Mouse (Mus musculus) macrophage (primary cell): ENCODE results near the gene Hoxc5. TPM values are rescaled to one million over a fixed set of nuclear protein-coding genes. Genes with fewer than 3 reads are reported as not detected.

Experiments
- H3K27ac ChIP-seq: fragments of 350-480 bp; formaldehyde crosslinking; 2 replicates; pipeline ENCODE4 v1.9.0; 2021
- H3K36me3 ChIP-seq: fragments of 350-480 bp; formaldehyde crosslinking; 2 replicates; pipeline ENCODE4 v1.9.0; 2021; ENCODE audit errors: inconsistent target
- H3K4me3 ChIP-seq: fragments of 350-480 bp; formaldehyde crosslinking; 2 replicates; pipeline ENCODE4 v1.9.0; 2021; ENCODE audit errors: inconsistent target
- H3K79me2 ChIP-seq: fragments of 350-480 bp; formaldehyde crosslinking; 2 replicates; pipeline ENCODE4 v1.9.0; 2021; ENCODE audit errors: inconsistent target
- WGBS: methylation state at CpG from one replicate; pipeline ENCODE4 v1.1.7; 2026; ENCODE audit warnings: inconsistent platforms; ENCODE audit not compliant: missing documents; 5-methylcytosine and 5-hydroxymethylcytosine counted together
- polyA plus RNA-seq: library from polyadenylated mRNA; stranded (reverse); fragments of 250-400 nt; gene quantifications from 3 replicates; pipeline ENCODE4 v1.2.4, GENCODE M21; 2018; ENCODE audit warnings: inconsistent platforms

Hoxc5 gene
- polyA plus RNA-seq, 1 experiment from 2014 or later, result not detected

DNA sequence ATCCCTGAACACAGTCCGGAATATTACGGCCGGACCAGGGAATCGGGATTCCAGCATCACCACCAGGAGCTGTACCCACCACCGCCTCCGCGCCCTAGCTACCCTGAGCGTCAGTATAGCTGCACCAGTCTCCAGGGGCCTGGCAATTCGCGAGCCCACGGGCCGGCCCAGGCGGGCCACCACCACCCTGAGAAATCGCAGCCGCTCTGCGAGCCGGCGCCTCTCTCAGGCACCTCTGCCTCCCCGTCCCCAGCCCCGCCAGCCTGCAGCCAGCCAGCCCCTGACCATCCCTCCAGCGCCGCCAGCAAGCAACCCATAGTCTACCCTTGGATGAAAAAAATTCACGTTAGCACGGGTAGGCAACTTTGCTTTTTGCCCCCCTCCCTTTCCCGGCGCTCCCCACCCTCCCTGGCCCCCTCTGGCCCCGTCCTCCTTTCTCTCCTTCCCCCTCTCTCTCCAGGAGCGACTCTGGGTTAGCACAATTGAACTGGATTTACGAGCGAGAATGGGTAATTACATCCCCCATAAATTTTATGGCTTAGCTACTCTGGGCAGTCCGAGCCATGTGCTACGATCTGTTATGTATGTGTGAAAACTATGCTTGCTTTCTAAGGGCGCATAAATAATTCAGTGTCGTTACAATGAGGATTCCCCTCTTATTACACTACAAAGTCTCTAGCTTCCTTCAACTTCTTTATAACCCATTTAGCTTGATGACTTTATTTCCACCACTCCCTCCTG is 67.7 kb downstream of the Hoxc5 start:
- no peak overlapping the region for H3K4me3 ChIP-seq
- no peaks in the 10 kb centered on the region for H3K79me2 ChIP-seq
- no peaks in the 10 kb centered on the region for H3K36me3 ChIP-seq
- WGBS, result 3% methylated on average over 31 of the region's 34 CpGs
- no peak overlapping the region for H3K27ac ChIP-seq

DNA sequence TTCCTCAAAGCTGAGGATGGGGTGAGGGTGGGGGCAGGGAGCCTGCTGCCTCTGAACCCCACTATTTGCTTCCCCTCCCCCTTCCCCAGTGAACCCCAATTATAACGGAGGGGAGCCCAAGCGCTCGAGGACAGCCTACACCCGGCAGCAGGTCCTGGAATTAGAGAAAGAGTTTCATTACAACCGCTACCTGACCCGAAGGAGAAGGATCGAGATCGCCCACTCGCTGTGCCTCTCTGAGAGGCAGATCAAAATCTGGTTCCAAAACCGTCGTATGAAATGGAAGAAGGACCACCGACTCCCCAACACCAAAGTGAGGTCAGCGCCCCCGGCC is 68.3 kb downstream of the Hoxc5 start:
- no peak overlapping the region for H3K27ac ChIP-seq
- 3% methylated on average over 14 of the region's 14 CpGs for WGBS
- H3K4me3 ChIP-seq, result no peak overlapping the region
- no peaks in the 10 kb centered on the region for H3K79me2 ChIP-seq
- no peaks in the 10 kb centered on the region for H3K36me3 ChIP-seq

DNA sequence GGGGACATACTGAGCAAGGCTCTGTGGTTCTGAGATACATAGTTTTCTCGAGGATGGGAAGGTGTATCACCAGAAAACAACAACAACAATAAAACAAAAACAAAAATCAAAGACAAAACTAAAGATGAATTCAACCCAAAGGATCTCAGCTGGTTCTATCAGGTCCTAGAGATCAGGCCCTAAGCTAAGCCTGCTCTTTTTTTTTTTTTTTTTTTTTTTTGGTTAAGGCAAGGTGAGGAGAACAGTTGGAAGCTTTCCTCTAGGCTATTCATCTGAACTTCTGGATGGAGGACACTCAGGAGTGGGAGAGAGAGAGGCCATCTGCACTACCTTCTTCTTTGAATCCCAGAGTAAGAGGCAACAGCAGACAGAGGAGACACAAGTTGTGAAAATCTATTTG is 70.3 kb downstream of the Hoxc5 start:
- no peaks in the 10 kb centered on the region for H3K36me3 ChIP-seq
- no peak overlapping the region for H3K4me3 ChIP-seq
- 44% methylated on average over 1 of the region's 1 CpGs for WGBS
- H3K27ac ChIP-seq, result no peak overlapping the region
- no peaks in the 10 kb centered on the region for H3K79me2 ChIP-seq

DNA sequence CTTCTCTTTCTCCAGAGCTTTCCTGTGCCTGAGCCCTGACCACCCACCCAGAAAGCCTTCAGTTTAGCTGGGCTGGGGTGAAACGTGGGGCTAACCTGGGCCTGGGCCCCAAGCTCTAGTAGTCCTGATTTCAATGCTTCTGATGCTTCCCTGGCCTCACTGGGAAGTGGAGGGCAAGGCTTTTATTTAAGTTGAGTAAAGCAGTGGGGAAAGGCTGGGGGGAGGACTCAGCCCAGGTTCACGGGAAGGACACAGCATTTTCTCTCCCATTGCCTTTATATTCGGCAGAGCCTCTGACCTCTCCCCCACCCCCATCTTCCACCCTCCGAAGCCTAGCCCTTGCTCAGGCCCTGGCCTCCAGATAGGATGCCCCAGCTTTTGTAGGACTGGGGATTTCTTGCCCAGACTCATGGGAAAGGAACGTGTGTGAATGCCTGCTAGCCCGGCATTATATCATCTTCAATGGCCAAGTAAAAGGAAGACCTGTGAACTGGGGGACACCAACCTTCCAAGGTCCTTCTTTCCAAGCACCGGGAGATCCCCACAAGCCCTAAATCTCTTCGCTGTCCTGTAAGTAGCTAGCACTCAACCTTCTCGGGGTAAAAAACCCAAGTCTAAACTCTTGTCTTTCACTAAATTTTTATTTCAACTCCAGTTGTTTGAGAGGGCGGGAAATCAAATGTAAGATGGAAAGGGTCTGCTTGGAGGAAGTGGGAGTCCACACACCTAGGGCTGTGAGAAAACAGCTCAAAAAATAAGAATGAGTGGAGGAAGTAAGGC is 71.6 kb downstream of the Hoxc5 start:
- H3K36me3 ChIP-seq, result no peaks in the 10 kb centered on the region
- no peak overlapping the region for H3K4me3 ChIP-seq
- no peak overlapping the region for H3K27ac ChIP-seq
- WGBS, result 67% methylated on average over 10 of the region's 10 CpGs
- H3K79me2 ChIP-seq, result no peaks in the 10 kb centered on the region

DNA sequence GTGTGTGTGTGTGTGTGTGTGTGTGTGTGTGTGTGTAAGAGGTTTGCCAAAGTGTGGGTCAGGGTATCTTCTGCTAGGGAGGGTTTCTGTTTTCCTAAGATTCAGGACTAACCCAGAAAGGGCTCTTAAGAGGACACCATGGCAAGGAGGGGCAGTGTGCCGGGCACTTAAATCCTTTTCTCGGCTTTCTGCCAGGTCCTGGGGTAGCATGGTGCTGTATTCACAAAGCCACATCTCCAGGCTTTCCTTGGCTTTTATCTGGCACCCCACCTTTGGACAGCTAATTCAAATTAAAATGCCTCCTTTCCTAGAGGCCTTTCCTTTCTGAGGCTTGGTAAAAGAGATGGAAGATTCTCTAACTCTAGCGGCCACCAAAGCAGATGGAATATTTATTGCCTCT is 72.4 kb downstream of the Hoxc5 start:
- H3K79me2 ChIP-seq, result no peaks in the 10 kb centered on the region
- no peak overlapping the region for H3K27ac ChIP-seq
- WGBS, result 67% methylated on average over 3 of the region's 3 CpGs
- H3K4me3 ChIP-seq, result no peak overlapping the region
- no peaks in the 10 kb centered on the region for H3K36me3 ChIP-seq

DNA sequence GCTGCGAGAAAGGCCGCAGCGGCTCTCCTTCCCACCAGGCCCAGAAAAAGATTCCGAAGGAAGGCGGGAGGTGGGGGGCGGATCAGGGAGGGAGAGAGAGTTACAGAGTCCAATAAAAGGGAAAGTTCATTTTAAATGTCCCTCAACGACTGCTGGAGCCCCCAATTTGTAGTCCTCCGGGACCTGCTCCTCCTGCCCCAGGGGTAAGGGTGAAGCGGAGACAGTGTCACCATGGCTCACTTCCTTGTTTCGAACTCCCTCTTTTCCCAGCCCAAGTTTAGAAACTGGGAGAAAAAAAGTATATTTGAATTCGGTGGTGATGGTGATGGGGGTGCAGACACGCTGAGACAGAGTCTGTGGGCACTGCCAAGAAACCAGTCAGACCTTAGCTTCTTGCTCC is 73.4 kb downstream of the Hoxc5 start:
- Histone ChIP-seq H3K79me2 (no peaks in the 10 kb centered on the region), H3K36me3 (no peaks in the 10 kb centered on the region), H3K27ac (no peak overlapping the region), H3K4me3 (no peak overlapping the region)
- 36% methylated on average over 10 of the region's 12 CpGs for WGBS

DNA sequence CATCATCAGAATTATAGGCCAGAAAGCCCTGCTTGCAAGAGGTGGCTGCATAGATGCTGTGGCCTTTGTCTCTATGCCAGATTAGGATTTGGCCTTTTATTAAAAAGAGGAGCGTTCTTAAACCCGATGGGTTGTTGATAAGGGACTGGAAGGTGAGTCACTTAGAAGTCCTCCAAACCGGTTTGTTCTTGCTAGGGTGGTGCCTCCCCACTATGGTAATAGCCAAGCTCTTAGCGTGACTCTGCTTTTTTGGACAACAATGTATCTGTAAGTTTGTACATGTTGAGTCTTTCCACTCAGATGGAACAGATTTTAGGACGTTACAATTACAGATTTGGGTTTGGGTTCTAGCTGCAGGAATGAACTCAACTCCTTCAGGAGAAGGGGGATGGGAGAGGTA is 74.4 kb downstream of the Hoxc5 start:
- Histone ChIP-seq H3K79me2 (no peaks in the 10 kb centered on the region), H3K4me3 (no peak overlapping the region), H3K27ac (no peak overlapping the region), H3K36me3 (no peaks in the 10 kb centered on the region)
- 45% methylated on average over 5 of the region's 5 CpGs for WGBS

DNA sequence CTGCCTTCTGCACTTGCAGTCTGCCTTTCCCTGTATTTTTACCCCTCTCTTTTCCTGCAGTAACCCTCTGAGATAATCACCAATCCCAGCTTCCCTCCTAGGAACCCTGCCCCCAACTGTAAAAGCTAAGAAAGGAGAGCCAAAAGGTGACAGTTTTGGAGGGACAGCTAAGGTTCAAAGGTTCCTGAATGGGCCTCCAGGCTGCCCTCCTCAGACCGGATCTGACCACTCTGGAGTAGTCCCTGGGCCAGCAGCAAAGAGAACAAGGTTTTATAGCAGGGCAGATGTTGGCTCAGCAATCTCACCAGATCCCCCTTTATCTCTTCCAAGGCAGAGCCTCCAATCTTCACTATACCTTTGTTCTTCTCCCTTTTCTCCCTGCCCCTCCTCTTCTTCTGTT is 75.0 kb downstream of the Hoxc5 start:
- Histone ChIP-seq H3K79me2 (no peaks in the 10 kb centered on the region), H3K27ac (no peak overlapping the region), H3K4me3 (no peak overlapping the region), H3K36me3 (no peaks in the 10 kb centered on the region)
- 60% methylated on average over 1 of the region's 1 CpGs for WGBS

DNA sequence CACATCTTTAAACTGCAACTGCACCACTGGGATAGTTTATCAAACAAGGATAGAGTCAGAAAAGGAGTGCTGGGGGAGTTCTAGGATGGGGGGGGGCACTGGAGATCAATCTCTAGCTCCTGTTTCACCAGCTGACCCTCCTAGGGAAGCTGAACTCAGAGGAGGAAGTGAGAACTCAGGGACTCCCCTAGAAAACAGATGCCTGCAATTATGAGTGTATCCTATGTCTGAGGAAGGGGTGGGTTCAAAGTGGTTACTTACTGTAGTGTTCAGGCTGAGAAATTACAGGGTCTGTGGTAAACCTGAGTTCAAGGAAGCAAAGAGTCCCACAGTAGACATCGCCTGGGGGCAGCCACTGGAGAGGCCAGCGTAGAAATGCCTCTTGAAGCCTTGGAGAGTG is 84.4 kb downstream of the Hoxc5 start:
- no peak overlapping the region for H3K27ac ChIP-seq
- no peaks in the 10 kb centered on the region for H3K79me2 ChIP-seq
- H3K36me3 ChIP-seq, result no peaks in the 10 kb centered on the region
- no peak overlapping the region for H3K4me3 ChIP-seq
- 62% methylated on average over 2 of the region's 2 CpGs for WGBS

DNA sequence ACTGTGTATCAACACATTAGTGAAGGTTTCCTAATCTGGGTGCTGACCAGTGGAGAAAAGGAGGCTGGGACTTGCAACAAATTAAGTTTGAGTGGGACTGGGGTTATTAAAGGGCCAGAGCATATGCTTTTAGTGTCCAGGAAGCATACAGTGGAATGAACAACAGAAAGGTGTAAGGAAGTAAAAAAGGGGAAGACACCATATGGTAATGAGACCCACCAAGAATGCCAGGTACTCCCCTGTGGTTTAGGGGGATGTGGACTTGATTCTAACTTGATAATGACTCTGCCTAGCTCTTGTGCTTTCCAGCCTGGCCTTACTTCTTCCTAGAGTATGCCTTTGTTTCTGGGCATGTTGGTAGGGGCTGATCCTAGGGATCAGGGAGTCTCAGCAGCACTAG is 86.0 kb downstream of the Hoxc5 start:
- H3K27ac ChIP-seq, result no peak overlapping the region
- H3K79me2 ChIP-seq, result no peaks in the 10 kb centered on the region
- no peak overlapping the region for H3K4me3 ChIP-seq
- H3K36me3 ChIP-seq, result no peaks in the 10 kb centered on the region

DNA sequence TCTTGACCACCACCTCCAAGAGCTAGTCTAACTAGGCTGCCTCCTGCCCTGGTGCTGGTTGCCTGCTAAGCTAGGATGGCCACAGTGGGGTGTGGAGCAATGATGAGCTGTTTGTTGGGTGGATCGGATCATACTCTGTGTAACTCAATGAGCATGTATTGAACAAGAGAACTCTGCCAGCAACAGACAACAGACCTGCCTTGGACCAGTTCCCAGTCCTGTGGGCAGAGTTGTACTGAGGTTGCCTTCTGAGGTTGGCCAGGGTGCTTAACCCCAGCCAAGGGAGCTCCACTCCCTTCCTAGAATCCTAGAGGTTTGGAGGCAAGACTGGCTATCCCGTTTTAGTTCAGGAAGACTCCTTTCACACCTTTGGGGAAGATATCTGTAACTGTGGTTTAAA is 89.2 kb downstream of the Hoxc5 start:
- H3K36me3 ChIP-seq, result no peaks in the 10 kb centered on the region
- H3K4me3 ChIP-seq, result no peak overlapping the region
- no peaks in the 10 kb centered on the region for H3K79me2 ChIP-seq
- WGBS, result 80% methylated on average over 1 of the region's 2 CpGs
- H3K27ac ChIP-seq, result no peak overlapping the region

DNA sequence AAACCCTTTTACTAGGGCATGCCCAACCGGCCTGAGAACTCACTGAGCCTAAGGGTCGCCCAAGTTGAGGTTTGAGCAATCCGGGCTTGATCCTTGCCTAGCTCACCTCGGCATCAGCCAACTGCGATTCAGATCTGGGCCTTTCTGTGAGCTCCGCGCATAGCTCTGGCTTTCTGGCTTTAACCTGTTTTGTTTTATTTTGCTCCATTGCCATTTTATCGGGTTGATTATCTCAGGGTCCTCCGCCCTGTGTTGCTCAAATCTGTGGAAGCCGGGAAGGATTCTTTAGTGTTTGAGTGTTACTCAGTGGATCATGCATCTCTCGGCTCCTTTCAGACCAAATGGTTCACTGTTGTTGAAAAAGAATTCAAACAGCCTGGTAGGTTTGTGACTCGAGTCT is 91.5 kb downstream of the Hoxc5 start:
- Histone ChIP-seq H3K27ac (no peak overlapping the region), H3K4me3 (no peak overlapping the region), H3K36me3 (no peaks in the 10 kb centered on the region), H3K79me2 (no peaks in the 10 kb centered on the region)
- 22% methylated on average over 12 of the region's 12 CpGs for WGBS

DNA sequence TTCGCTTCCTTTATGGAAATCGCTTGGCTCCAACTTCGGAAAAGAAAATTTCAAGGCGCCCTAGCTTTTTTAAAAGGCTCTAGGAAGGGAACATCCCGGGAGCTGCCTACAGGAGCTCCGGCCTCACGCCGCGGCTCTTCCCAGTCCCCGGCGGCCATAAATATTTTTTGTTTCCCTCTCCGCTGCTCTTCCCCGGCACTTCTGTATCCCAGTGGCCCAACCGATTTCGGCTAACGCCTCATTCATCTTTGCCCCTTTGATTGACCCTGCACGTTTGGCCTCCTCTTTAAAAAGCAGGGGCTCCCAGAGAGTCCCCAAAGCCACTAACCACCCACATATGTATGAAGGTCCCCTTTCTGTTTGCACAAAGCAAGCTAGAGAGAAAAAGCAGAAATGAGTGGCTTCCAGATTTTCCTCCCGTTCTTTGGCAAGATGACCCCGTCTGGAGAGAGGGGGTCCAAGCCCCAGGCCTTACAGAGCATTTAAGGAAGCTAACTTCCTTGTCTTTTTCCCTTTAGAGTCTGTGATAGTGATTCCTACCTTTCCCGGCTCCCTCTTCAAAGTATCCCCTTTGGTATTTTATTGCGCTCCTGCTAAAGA is 92.2 kb downstream of the Hoxc5 start:
- Histone ChIP-seq H3K36me3 (no peaks in the 10 kb centered on the region), H3K4me3 (no peak overlapping the region), H3K27ac (no peak overlapping the region), H3K79me2 (no peaks in the 10 kb centered on the region)
- WGBS, result 5% methylated on average over 21 of the region's 21 CpGs

DNA sequence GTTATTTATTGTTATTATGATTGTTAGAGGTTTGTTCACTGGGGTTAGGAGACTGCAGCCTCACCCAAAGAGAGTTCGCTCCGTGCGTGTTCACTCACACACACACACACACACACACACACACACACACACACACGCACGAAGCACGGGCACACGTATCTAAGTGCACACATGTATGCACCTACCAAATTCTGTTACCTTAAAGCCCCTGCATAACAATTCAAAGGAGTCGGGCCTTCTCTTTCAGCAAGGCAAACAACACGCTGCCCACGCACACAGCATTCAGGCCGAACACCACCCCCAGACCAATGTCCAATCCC is 92.7 kb downstream of the Hoxc5 start:
- Histone ChIP-seq H3K36me3 (no peaks in the 10 kb centered on the region), H3K27ac (no peak overlapping the region), H3K4me3 (no peak overlapping the region), H3K79me2 (no peaks in the 10 kb centered on the region)
- WGBS, result 25% methylated on average over 5 of the region's 11 CpGs

DNA sequence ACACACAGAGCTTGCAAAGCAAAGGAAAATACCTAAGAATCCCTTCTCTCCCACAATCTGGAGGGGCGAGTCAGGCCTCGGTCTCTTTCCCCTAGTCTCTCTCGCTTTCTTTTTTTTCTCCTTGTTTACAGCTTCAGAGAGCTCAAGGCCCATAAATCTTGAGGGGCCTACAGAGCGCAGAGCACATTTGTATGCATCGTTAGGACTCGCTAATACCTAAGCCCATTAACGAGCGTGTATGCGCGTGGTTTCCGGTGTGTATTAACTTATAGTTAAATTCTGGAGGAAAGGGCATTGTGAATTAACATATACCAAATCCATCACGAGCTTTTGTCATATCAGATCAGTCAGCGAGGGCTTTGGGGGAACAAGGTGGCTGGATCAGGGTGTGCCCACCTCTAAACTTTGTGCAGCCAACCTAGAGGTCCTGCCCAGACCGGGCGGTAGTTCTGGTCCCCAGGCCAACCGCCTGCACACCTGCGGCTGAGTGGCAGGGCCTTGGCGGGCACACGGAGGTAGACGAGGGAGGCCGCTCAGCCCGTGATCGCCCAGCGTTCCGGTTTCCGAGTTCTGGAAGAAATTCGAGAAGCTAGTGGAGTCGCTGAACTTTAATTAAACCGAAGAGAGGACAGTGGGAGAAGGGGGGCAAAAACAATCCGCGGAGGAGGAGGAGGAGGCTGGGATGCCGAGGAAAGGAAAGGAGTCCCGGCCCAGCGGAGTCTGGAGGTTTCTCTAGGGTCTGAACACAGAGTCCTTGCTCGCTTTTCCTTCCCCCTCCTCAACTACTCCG is 93.3 kb downstream of the Hoxc5 start:
- Histone ChIP-seq H3K27ac (no peak overlapping the region), H3K36me3 (no peaks in the 10 kb centered on the region), H3K4me3 (no peak overlapping the region), H3K79me2 (no peaks in the 10 kb centered on the region)
- 6% methylated on average over 35 of the region's 36 CpGs for WGBS
